Mouse (Mus musculus) midbrain, embryonic 13.5 days (tissue): ENCODE measurements at regions not wholly inside any gene's neighbourhood (a gene's known extent, or its start where the extent isn't known, plus 50 kb on each side); places are given as distances from the start of the nearest gene placed in this dataset.

Experiments used
- ATAC-seq: fragments of 200-750 bp; cut with Nextera tagmentation; 2 replicates; pipeline ENCODE4 v1.8.0; 2017; ENCODE audit warnings: mild to moderate bottlenecking, moderate TSS enrichment, moderate library complexity
- H3K27ac ChIP-seq: fragments of 300-500 bp; sonication (generic); 2 replicates; pipeline ENCODE4 v1.5.1; 2015; ENCODE audit warnings: inconsistent platforms, mild to moderate bottlenecking, moderate library complexity
- H3K27me3 ChIP-seq: fragments of 300-500 bp; sonication (generic); 2 replicates; pipeline ENCODE4 v1.6.1; 2015; ENCODE audit warnings: mild to moderate bottlenecking, inconsistent platforms
- H3K36me3 ChIP-seq: fragments of 300-500 bp; sonication (generic); 2 replicates; pipeline ENCODE4 v1.6.1; 2015; ENCODE audit warnings: mild to moderate bottlenecking, inconsistent platforms
- H3K4me1 ChIP-seq: fragments of 300-500 bp; sonication (generic); replicated peaks from 2 replicates; pipeline ENCODE4 v1.6.1; 2015; ENCODE audit warnings: inconsistent platforms
- H3K4me2 ChIP-seq: fragments of 300-500 bp; sonication (generic); replicated peaks from 2 replicates; pipeline ENCODE4 v1.6.1; 2015; ENCODE audit warnings: moderate library complexity, mild to moderate bottlenecking, inconsistent platforms
- H3K4me3 ChIP-seq: fragments of 300-500 bp; sonication (generic); replicated peaks from 2 replicates; pipeline ENCODE4 v1.5.1; 2015; ENCODE audit warnings: mild to moderate bottlenecking, inconsistent platforms
- H3K9ac ChIP-seq: fragments of 300-500 bp; sonication (generic); replicated peaks from 2 replicates; pipeline ENCODE4 v1.6.1; 2015; ENCODE audit warnings: mild to moderate bottlenecking, inconsistent platforms
- H3K9me3 ChIP-seq: fragments of 300-500 bp; sonication (generic); 2 replicates; pipeline ENCODE4 v1.6.1; 2016; ENCODE audit warnings: mild to moderate bottlenecking, inconsistent platforms
- WGBS: fragments of 180-500 bp; shearing (Covaris S2); methylation state at CpG from one replicate; pipeline ENCODE4 v1.1.7; 2015; 5-methylcytosine and 5-hydroxymethylcytosine counted together

DNA sequence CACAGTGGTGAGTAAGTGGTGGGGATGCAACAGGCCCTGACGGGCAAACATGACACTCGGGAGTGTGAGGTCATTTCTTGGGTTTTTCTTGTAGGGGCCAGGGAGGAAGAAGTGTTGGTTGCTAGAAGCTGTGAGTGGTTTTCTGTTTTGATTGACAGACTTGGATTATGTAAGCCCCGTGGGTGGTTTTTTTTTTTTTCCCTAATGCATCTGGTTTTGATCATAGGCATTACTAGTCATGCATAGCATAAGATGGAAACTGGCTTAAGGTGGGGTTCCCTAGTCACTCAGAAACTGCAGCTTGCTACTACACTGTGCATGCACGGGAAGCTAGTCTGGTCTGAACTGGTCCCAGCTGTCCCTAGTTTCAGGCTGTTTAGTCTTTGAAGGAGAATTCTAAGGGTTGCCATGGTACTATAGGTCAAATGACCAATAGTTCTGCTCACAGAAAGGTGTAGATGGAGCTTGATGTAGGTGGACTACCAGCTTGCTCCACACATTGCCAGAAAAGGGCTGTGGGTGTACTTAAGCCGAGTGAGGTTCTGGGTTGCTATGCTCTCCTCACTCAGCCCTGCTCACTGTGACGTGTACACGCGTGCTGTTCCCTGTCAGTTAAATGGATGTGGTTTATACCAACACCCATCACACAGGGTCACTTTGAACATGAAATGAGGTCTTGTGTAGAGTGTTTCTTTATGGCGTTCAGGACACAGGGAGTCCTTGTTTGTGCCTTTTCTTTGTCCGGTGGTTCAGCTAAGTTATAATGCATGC, 301.9 kb downstream of the Fut8 start:
- no peak for ATAC-seq
- H3K4me1 ChIP-seq = no peaks in the 10 kb centered on the region
- H3K27ac ChIP-seq = no peak overlapping the region
- no peaks in the 10 kb centered on the region for H3K27me3 ChIP-seq
- 87% methylated on average over 10 of the region's 10 CpGs for WGBS
- H3K9me3 ChIP-seq = no peaks in the 10 kb centered on the region
- H3K4me3 ChIP-seq = no peak overlapping the region
- no peaks in the 10 kb centered on the region for H3K36me3 ChIP-seq
- no peak overlapping the region for H3K4me2 ChIP-seq
- H3K9ac ChIP-seq = no peak overlapping the region

DNA sequence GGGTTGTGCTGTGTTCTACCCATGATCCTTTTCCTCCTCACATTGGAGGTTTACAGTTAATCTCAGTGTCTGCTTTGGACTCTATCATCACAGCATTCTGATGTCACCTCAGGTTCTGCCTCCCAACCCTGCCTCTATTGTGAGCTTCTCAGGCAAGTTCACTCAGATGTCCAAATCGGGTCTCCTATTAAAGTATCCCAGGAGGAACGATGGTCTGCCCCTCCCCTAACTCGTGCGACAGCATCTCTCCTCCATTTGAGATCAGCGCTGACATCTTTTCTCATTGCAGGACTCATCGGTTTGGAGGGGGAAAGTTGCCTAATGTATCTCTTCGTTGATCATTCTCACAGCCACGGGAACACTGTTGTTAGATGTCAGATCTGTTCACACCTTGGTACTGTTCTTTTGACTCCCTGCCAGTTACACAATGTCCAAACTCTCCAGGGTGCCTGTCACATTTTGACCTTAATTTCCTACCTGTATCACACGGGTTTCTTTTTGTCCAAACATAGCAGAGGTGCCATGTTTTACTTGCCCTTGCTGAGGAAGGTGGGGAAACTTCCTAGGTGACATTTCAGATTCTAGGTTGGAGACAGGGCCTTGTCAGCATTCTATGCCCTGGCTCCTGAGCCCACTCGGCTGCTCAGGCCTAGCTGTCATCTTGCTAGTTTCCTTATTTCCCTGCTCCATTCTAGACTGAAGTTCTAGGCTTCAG, 303.3 kb downstream of the Fut8 start:
- H3K27ac ChIP-seq = no peak overlapping the region
- H3K9me3 ChIP-seq = no peaks in the 10 kb centered on the region
- no peak for ATAC-seq
- no peaks in the 10 kb centered on the region for H3K36me3 ChIP-seq
- no peak overlapping the region for H3K9ac ChIP-seq
- 84% methylated on average over 10 of the region's 10 CpGs for WGBS
- no peaks in the 10 kb centered on the region for H3K4me1 ChIP-seq
- no peak overlapping the region for H3K4me2 ChIP-seq
- no peak overlapping the region for H3K4me3 ChIP-seq
- H3K27me3 ChIP-seq = no peaks in the 10 kb centered on the region

DNA sequence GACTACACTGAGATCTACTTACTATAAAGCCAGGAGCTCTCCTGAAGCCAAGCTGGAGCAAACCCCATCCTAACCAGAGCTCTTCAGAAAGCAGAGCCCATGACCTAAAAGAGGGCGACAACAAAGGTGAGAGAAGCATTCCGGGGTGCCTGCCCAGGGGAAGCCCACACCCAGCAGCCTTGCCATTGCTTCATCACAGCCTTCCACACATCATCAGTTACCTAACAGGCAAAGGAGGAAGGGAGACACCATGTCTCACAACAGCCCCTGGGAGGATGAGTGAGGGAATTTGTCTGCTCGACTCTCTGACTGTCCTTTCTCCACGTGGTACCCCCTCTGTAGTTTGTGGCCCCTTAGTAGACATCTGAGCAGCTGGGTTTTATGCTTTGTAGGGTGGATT, 303.9 kb downstream of the Fut8 start:
- 83% methylated on average over 4 of the region's 4 CpGs for WGBS

DNA sequence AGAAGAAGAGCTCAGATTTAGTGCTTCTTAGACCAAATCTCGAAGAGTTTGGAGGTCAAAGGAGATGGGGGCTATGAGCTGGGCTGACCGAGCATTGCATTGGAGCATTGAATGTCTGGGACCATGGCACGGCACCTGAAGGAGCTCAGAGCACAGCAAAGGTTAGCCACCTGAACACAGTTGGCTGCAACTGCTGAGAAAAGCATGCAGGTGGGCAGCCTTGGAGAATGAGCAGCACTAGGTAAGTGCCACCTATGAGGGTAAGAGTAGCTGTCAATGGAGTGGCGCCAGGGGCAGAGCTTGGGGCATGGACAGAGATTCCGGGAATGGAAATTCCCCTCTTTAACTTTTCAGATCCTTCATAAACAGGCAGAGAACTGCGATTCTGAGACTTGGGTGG, 305.7 kb downstream of the Fut8 start:
- WGBS = 89% methylated on average over 6 of the region's 6 CpGs
- Histone ChIP-seq H3K9me3 (no peaks in the 10 kb centered on the region), H3K4me3 (no peak overlapping the region), H3K4me2 (no peak overlapping the region), H3K27ac (no peak overlapping the region), H3K27me3 (no peaks in the 10 kb centered on the region), H3K36me3 (no peaks in the 10 kb centered on the region), H3K9ac (no peak overlapping the region), H3K4me1 (no peaks in the 10 kb centered on the region)
- ATAC-seq = no peak

More for the DNA sequence above, 303.9 kb downstream of the Fut8 start:
- H3K4me2 ChIP-seq = no peak overlapping the region
- H3K36me3 ChIP-seq = no peaks in the 10 kb centered on the region
- H3K9me3 ChIP-seq = no peaks in the 10 kb centered on the region
- H3K4me1 ChIP-seq = no peaks in the 10 kb centered on the region
- no peak overlapping the region for H3K27ac ChIP-seq
- H3K27me3 ChIP-seq = no peaks in the 10 kb centered on the region
- H3K9ac ChIP-seq = no peak overlapping the region
- ATAC-seq = no peak
- H3K4me3 ChIP-seq = no peak overlapping the region

DNA sequence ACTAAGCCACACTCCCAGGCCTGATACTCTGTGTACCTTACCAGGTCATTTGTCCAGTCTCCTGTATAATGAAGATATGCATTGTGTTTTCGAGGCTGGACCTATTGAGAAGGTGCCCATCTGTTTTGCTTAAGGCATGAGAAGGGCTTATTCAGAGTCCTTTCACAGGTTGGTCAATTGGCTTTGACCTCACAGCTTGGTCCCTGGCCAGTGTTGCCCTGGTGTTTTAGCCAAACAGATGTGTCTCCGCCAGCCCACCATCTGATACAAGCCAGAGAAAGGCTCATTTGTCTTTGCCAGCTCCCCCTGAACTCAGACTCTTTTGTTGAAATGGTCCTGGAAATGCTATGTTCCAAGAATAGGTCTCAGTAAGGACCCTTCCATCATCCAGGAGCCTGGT, 308.2 kb downstream of the Fut8 start:
- ATAC-seq = no peak
- Histone ChIP-seq H3K36me3 (no peaks in the 10 kb centered on the region), H3K4me2 (no peak overlapping the region), H3K4me1 (no peaks in the 10 kb centered on the region), H3K27ac (no peak overlapping the region), H3K9ac (no peak overlapping the region), H3K27me3 (no peaks in the 10 kb centered on the region), H3K4me3 (no peak overlapping the region), H3K9me3 (no peaks in the 10 kb centered on the region)
- WGBS = 70% methylated on average over 2 of the region's 2 CpGs

DNA sequence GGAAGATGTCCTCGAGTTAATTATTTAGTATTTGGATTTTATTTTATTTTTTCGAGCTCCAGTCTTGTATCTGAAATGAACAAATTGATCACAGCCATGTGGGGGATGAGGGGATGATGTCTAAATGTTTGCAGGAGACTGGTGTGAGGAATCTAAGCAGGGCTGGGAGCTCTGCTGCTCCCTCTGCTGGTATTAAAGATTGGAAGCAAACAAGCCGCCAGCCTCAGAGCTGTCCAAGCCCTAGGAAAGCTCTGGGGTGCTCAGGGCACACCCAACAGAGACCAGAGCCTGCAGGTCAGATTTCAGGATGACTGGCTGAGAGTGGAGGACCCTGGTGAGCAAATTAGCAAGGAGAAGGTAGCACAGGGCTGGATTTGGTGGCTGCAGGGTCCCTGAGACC, 330.4 kb downstream of the Fut8 start:
- Histone ChIP-seq H3K9me3 (no peaks in the 10 kb centered on the region), H3K36me3 (no peaks in the 10 kb centered on the region), H3K27ac (no peak overlapping the region), H3K4me2 (no peak overlapping the region), H3K27me3 (peaks cover 3% of the 10 kb centered on the region; the same call in 1 of the 2 replicates), H3K9ac (no peak overlapping the region), H3K4me3 (no peak overlapping the region), H3K4me1 (no peaks in the 10 kb centered on the region)
- 7% methylated on average over 3 of the region's 3 CpGs for WGBS
- ATAC-seq = peak; percentile 70; the same call in 1 of the 2 replicates

DNA sequence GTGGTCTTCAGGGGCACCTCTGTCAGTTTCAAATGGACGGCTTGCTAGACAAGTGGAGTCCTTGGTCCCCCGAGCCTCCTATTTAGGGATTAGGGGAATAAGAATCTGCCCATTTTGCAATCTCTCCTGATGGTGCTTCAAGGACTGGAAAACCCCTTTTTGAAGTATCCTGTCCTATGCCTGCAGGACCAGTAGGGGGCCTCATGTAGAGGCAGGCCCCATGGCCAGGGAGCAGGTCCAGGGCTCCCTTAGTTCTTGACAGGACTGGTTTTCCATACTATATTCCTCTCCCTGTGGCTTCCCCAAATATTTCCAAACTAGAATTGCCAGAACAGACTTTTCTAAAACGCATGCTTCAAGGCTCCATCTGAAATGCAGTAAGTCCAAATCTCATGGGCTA, 332.6 kb downstream of the Fut8 start:
- Histone ChIP-seq H3K9me3 (no peaks in the 10 kb centered on the region), H3K4me1 (0 out of 2 replicates have a peak, but pooled peaks cover 1% of the 10 kb centered on the region), H3K4me3 (no peak overlapping the region), H3K36me3 (no peaks in the 10 kb centered on the region), H3K4me2 (no peak overlapping the region), H3K9ac (no peak overlapping the region), H3K27me3 (peaks cover 3% of the 10 kb centered on the region; the same call in 1 of the 2 replicates), H3K27ac (no peak overlapping the region)
- ATAC-seq = no peak
- WGBS = 70% methylated on average over 3 of the region's 3 CpGs

DNA sequence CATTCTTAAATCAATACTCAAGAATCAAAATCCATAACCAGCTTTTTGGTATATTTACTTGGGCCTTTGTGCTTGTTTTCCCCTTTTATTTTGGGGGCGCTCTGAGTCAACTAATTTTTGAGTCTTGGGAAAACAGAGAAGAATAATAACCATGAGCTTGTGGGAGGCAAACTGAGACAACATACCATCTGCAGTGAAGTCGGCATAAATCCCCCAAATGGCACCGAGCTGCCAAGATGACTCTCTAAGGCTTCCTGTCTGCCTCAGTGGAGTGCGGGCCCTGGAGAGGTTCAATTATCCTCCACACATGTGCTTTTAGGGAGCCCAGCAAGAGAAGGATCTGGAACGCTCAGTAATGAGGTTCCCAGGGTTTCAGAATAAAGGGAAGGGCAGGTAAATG, 333.1 kb downstream of the Fut8 start:
- Histone ChIP-seq H3K27ac (no peak overlapping the region), H3K4me3 (no peak overlapping the region), H3K27me3 (peaks cover 3% of the 10 kb centered on the region; the same call in 1 of the 2 replicates), H3K36me3 (no peaks in the 10 kb centered on the region), H3K4me2 (no peak overlapping the region), H3K9me3 (no peaks in the 10 kb centered on the region), H3K4me1 (0 out of 2 replicates have a peak, but pooled peaks cover 4% of the 10 kb centered on the region), H3K9ac (no peak overlapping the region)
- WGBS = 83% methylated on average over 5 of the region's 5 CpGs
- no peak for ATAC-seq

DNA sequence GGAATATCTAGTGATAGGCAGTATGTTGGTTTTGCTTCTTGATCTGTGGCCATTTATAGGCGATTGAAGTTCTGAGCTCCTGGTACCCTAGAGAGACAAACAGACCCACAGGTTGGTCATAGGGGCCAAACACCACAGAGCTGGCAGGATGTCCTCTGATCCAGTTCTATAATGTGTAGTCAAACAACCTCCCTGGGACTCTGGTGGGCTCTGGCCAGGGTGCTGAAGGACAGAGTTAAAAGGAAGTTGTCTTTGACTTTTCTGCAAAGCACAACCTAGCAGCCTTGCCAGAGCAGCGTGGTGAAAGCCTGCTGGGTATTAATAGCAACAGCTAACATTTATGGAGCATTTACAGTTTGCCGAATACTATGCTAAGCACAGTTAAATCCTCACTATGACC, 337.1 kb downstream of the Fut8 start:
- Histone ChIP-seq H3K27me3 (no peaks in the 10 kb centered on the region), H3K27ac (no peak overlapping the region), H3K9ac (no peak overlapping the region), H3K4me2 (no peak overlapping the region), H3K4me3 (no peak overlapping the region), H3K36me3 (no peaks in the 10 kb centered on the region), H3K4me1 (0 out of 2 replicates have a peak, but pooled peaks cover 4% of the 10 kb centered on the region), H3K9me3 (no peaks in the 10 kb centered on the region)
- ATAC-seq = no peak
- 77% methylated on average over 3 of the region's 3 CpGs for WGBS

DNA sequence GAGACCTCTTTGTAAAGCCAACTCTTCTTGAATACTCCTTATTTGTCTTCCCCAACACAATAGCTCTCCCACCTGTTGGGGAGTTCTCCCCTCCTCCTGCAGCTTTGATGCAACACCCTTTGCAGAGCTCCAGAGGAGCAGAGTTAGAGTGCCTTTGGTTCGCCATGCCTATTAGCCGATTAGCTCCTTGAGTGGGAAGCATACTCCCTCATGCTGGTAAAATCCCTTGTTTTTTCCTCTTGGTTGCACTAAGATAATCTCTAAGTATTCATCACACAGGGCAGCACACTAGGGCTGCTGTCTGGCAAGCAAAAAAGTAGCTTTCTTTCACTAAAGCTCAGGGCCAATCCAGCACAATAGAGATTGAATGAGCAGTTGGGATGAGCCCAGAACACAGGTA, 350.4 kb downstream of the Fut8 start:
- Histone ChIP-seq H3K36me3 (no peaks in the 10 kb centered on the region), H3K4me1 (no peaks in the 10 kb centered on the region), H3K9me3 (no peaks in the 10 kb centered on the region), H3K4me2 (no peak overlapping the region), H3K9ac (no peak overlapping the region), H3K27me3 (no peaks in the 10 kb centered on the region), H3K4me3 (no peak overlapping the region), H3K27ac (no peak overlapping the region)
- 14% methylated on average over 2 of the region's 2 CpGs for WGBS
- no peak for ATAC-seq

DNA sequence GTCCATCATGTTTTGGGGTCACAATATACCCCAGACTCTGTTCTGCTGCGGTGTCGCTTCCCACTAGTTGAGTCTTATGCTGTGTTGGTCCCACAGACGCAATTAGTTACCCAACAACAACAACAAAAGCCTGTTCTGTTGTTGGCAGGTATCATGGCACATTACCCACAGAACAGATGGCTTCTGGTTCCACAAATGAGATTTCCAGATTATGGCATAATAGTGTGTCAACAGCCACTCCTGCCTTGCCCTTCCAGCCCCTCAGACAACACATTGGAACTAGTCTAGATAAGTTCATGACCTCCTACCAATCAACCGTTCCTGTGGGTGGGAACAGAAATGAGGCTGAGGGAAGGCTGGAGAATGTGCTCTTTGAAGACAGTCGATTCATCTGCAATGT, 351.5 kb downstream of the Fut8 start:
- H3K9me3 ChIP-seq = no peaks in the 10 kb centered on the region
- WGBS = 82% methylated on average over 5 of the region's 5 CpGs
- ATAC-seq = no peak

DNA sequence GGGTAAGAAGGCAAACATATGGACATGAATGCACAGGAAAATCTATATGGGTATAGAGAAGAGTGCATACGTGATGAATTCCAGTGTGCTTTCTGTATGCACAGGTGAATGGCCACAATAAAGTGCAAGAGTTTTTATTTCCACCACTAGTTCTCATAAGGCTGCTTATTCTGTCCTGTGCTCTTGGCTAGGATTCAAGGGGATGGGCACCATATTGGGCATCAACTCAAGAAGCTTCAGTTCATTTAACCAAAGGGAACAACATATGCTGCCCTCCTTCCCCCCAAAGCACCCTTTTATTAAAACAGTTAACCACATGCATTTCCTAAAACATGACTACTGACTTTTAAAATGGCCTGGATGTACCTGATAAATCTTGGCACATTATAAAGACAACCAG, 356.2 kb downstream of the Fut8 start:
- H3K36me3 ChIP-seq = no peaks in the 10 kb centered on the region
- 88% methylated on average over 1 of the region's 1 CpGs for WGBS
- H3K4me3 ChIP-seq = no peak overlapping the region
- no peaks in the 10 kb centered on the region for H3K27me3 ChIP-seq
- H3K4me2 ChIP-seq = no peak overlapping the region
- H3K9me3 ChIP-seq = no peaks in the 10 kb centered on the region
- H3K4me1 ChIP-seq = peaks cover 15% of the 10 kb centered on the region; the same call in 1 of the 2 replicates
- no peak overlapping the region for H3K27ac ChIP-seq
- no peak for ATAC-seq
- H3K9ac ChIP-seq = no peak overlapping the region

More for the DNA sequence above, 351.5 kb downstream of the Fut8 start:
- no peak overlapping the region for H3K9ac ChIP-seq
- H3K4me3 ChIP-seq = no peak overlapping the region
- H3K36me3 ChIP-seq = no peaks in the 10 kb centered on the region
- no peak overlapping the region for H3K27ac ChIP-seq
- no peaks in the 10 kb centered on the region for H3K4me1 ChIP-seq
- H3K27me3 ChIP-seq = no peaks in the 10 kb centered on the region
- H3K4me2 ChIP-seq = no peak overlapping the region
